Mouse (Mus musculus): Measurements from ENCODE around the gene Zkscan2. TPM values are rescaled to one million over a fixed set of nuclear protein-coding genes. Genes with fewer than 3 reads are reported as not detected.

Zkscan2 gene
- total RNA-seq (2021): 10 to 100 TPM; 16.0 to 17.3 TPM
- long read RNA-seq, full-length matches to known transcripts: 3 of 8 reads
- long read RNA-seq, partial matches to known transcripts: 0 of 8 reads
- long read RNA-seq, other reads (novel, unspliced or antisense): 5 of 8 reads

DNA sequence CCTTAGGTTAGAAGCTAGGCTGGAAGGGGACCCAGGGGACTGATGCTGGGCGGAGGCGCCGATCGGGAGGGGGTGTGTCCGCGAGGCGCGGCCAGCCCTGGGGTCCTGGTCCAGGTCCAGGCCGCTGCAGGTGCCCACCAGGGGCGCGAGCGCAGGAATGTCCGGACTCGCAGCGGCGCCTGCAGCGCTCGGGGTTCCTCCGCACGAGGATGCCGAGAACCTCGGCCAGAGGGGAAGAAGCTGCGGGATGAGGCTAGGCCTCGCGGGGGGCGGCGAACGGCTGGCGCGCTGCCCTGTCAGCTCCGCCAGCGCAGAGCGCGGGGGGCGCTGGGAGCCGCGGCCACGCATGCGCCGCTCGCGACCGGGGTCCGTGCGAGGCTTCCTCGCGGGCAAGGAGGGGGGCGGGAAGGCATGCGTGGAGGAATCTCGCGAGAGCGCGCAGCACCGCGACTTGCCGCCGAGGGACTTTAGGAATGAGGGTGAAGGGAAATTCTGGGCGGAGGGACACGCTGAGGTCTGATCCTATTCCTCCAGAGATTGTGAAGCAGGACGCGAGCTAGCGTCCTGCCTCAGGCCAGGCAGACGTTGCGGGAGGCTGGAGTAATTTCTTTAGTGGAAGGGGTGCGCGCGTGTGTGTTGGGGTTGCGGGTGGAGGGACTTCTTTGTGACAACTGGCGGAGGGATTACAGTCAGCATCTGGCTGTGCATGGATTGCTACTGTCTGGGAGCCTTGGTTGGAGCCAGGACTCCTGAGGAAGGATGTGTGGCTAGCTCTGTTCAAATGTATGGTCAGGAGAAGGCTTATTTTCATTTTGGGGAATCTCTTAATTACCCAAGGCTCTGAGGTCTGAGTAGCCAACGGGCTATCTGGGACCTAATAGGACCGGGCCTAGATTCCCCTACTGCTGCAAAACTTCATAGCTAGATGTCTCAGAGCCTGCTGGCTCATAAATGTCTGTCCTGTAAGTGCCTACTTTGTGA is at the start of gene Zkscan2:
Gene Zkscan2 (minus strand): TSS at position 211 of the 981 bp plus-strand sequence.
- DNase-seq (ENCODE audit: low spot score in 2 of 2): peak; percentile 89 to 93

GRCm38 (mm10) chr7:123529190-123529589 is 28.9 kb upstream of the Zkscan2 start:
- no peak for DNase-seq (ENCODE audit: low spot score in 2 of 2)

GRCm38 (mm10) chr7:123525761-123526160 is 25.5 kb upstream of the Zkscan2 start:
- no peak for DNase-seq (ENCODE audit: low spot score in 2 of 2)

- DNase-seq (ENCODE audit: low spot score in 2 of 2): peak; percentile 73 to 92
Observed at GRCm38 (mm10) chr7:123524218-123524861, 24.1 kb upstream of the Zkscan2 start.

- no peak for DNase-seq (ENCODE audit: low spot score in 2 of 2)
Observed at GRCm38 (mm10) chr7:123507946-123508345, 7.7 kb upstream of the Zkscan2 start.

- DNase-seq (ENCODE audit: low spot score in 2 of 2): no peak
Observed at GRCm38 (mm10) chr7:123503358-123503757, 3.1 kb upstream of the Zkscan2 start.

DNA sequence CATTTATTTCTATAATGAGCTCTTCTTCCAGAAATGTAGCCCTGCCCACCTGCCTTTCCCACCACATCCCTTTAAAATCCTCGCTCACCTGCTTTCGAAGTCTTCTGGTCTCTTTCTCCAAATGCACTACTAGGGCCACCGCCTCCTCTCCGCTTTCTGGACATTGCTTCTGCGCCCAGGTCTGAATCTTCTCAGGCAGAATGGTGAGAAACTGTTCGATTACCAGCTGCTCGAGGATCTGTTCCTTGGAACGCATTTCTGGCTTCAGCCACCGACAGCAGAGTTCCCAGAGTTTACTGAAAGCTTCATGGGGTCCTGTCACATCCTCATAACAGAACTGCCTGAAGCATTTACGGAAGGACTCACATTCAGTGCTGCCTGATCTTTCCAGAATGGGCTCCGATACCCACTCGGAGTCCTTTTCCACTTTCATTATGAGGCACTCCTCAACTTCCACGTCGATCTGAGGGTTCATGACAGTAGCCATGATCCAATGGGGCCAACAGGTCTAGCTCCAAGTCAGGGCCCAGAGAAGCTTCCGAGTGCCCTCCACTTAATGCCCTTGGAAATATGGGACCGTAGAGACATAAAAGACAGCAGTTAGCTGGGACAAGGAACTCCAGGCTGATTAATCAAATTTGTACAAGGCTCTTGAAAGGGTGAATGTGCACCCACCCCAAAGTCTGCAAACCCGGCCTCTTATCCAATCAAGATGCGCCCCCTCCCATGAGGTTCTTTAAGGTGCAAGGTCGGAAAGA is 589 bp downstream of the Zkscan2 start:
- peak; percentile 8 to 30 for DNase-seq (ENCODE audit: low spot score in 2 of 2)

GRCm38 (mm10) chr7:123487703-123488102 is 12.5 kb downstream of the Zkscan2 start:
- peak; percentile 19 to 40 for DNase-seq (ENCODE audit: low spot score in 2 of 2)

DNA sequence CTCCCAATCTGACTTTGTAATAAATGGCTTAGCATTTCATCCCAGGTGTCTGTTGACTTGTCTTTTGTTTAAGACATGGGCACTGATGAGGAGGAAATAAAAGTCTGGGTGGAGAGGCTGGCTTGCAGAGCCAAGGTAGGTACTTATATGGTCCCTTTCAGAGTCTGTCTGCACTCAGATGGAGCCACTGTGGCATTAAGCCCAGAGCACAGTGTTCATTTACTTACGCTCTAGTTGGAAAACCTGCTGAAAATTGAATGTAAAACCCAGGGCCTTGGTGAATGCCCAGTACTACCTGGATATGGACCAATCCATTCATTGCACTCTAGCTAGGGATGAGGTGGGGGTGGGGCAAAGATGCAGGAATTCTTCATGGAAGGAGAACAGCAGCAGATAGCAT is 32.3 kb downstream of the Zkscan2 start:
- DNase-seq (ENCODE audit: low spot score in 2 of 2): no peak

GRCm38 (mm10) chr7:123465692-123466387 is 34.4 kb downstream of the Zkscan2 start:
- DNase-seq (ENCODE audit: low spot score in 2 of 2): peak; percentile 39 to 77

DNA sequence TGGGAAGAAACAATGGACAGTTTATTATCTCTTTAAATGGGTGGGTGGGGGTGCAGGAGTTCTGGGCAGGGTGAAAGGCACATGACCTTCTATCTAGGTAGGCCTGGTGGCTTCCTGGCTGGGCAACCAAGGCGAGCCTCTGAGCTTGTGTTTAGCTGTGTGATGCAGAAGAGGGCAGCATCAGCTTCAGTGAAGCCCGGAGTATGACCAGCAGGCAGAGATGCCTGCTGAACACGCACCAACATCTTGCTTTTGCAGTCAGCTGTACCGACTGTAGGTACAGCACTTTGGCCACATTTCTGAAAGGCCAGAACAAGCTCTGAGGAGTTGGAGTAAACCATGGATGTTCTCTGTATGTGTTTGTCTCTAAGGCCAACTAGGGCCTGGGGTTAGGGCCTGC is 36.7 kb downstream of the Zkscan2 start:
- DNase-seq (ENCODE audit: low spot score in 2 of 2): no peak

DNA sequence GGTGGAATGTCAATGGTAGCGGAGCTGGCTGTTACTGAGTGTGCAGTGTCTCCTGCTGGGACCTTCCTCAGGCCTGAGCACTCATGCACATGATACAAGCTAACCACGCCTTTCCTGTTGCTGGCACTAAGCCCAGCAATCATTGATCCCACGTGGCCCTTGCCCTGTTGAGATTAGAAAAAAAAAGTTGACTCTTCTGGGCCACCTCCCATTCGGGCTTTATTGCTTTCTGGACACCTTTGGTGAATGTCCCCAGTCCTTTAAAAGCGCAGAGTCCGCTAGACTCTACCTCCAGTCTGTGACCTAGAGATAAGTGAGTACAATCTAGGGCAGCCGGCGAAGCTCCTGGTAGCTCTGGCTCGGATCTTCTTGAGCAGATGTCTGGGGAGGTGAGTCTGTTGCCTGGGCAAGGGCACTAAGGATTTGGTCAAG is 38.2 kb downstream of the Zkscan2 start, which contains the start of gene Aqp8:
Gene Aqp8 (plus strand): TSS at position 222 of the 432 bp plus-strand sequence.
- no peak for DNase-seq (ENCODE audit: low spot score in 2 of 2)

DNA sequence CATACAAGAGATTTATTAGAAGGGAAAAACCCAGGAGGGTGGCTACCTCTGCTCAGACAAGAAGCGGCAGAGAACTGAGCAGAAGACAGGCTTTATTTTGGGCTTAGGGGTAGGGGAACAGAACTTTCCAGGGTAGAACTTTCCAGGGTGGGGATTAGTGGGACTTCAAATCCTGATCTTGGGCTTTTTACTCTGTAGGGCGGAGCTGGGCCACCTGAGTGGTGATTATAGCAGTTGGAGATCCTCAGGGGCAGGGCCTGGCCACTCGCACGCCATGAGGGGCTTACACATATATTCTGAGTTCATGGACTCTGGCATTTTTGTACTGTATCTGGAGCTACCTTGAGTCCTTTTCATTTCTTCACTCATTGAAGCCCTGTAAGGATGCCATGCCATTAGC is 38.9 kb downstream of the Zkscan2 start:
- no peak for DNase-seq (ENCODE audit: low spot score in 2 of 2)

DNA sequence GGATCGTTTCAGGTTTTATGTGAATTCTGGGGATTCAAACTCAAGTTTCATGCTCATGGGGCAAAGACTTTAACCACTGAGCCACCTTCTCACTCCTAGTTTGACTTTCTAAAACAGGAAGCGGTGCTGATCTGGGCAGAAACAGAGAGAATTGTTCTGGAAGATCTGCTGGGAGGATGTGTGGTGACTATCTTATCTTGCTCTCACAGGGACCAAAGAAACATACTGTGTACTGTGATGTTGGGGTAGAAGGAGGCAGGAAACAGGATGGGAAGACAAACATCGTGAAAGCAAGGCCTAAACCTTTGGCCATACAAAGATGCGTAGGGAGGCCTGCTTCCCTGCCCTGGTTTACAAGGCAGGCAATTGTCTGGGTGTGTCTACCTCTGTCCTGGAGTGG is 41.0 kb downstream of the Zkscan2 start:
- DNase-seq (ENCODE audit: low spot score in 2 of 2): no peak

GRCm38 (mm10) chr7:123458309-123458708 is 41.9 kb downstream of the Zkscan2 start:
- no peak for DNase-seq (ENCODE audit: low spot score in 2 of 2)

GRCm38 (mm10) chr7:123455088-123455487 is 45.2 kb downstream of the Zkscan2 start:
- no peak for DNase-seq (ENCODE audit: low spot score in 2 of 2)

DNA sequence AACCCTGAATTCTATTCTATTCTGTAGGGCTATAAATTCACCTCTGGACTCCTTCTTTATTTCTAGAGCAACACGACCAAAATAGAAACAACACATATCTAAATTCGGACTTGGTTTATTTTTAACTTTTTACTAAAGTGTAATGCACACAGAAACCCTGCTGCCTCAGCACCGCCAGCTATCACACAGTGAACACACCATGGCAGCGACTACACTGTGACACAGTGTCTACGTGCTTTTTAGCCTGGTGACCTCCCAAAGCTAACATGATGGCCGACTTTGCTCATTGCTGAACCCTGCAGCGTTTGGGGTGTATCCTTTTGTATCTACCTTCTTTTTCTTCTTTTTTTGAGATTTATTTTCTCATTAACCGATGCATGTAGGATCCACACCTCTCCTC is 47.2 kb downstream of the Zkscan2 start:
- no peak for DNase-seq (ENCODE audit: low spot score in 2 of 2)

- no peak for DNase-seq (ENCODE audit: low spot score in 2 of 2)
Observed at GRCm38 (mm10) chr7:123452551-123452950, 47.7 kb downstream of the Zkscan2 start.

DNA sequence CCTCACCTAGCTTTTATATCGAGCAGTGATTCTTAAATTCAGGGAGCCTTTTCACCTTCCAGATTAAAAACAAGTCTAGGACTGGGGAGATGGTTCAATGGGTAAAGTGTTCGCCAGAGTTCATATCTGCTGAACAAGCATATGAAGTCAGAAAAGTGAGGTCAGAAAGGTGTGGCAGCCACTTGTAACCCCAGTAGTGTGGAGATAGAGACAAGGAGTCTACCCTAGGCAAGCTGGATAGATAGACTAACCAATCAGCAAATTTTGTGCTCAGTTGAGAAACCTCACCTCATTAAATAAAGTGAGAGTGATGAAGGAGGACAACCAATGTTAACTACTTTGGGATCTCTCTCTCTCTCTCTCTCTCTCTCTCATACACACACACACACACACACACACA is 49.7 kb downstream of the Zkscan2 start:
- DNase-seq (ENCODE audit: low spot score in 2 of 2): no peak

DNA sequence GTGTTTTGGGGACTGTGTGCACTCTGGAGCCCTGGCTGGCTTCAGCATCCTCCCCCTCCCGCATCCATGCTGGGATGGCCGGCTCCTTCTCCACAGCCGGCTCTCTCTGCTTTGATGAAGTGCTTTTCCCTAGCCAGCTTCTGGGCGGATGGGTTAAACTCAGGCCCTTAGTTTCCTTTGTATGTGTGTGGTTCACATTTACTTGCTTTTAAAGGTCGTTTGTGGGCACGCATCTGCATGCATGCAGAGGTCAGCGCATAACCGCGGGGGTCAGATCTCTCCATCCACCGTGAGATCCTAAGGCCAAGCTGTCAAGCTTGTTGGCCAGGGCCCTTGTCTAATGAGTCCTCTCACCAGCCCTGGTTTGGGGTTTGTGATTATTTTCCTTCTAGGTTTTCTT is 50.6 kb downstream of the Zkscan2 start:
- DNase-seq (ENCODE audit: low spot score in 2 of 2): no peak

DNA sequence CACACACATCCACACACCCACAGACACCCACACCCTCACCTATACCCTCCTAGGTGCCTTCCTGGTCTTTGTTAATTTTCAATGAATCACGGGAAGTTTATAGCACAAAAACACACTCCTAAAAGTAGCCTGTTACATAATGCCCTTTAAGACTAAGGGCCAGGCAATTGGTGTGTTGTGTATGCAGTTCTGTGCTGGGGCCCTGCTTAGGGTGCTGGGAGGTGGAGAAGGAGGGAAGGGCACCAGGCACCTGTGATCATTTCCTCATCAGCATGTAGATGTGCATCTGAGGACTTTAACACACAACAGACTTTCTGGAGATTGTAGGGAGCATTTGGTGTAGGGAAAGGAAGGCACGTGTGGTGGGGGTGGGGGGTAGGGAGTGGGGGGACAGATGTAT is 51.5 kb downstream of the Zkscan2 start:
- DNase-seq (ENCODE audit: low spot score in 2 of 2): no peak
